Mouse (Mus musculus) CD8-positive naive resting alpha-beta T cell, adult 57 days (primary cell): ENCODE results near the gene Rab15. TPM values are rescaled to one million over a fixed set of nuclear protein-coding genes. Genes with fewer than 3 reads are reported as not detected.

Source experiments
- total RNA-seq: library from RNA; stranded (reverse); gene quantifications from one replicate; pipeline ENCODE4 v1.2.4, GENCODE M21; 2023

Gene Rab15
- not detected for total RNA-seq

DNA sequence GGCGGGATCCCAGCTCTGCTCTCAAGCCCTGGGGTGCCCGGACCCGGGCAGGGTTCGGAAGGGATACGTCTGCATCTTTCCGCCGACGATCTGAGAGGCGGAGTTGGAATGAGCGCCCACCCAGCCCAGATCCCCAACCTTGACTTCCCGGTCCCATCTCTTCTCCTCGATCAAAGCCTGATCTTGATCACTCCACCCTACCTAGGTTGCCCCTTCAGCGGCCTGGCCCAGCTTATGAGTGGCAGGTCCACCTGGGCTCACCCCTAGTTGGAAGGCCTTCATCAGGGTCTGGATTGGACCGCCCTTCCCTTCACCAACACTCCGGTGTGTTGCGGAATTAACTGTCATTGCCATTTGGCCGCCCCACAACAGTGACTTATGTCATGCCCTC lies at the start of gene Rab15:
Gene Rab15 (minus strand): TSS at position 258 of the 391 bp plus-strand sequence.

DNA sequence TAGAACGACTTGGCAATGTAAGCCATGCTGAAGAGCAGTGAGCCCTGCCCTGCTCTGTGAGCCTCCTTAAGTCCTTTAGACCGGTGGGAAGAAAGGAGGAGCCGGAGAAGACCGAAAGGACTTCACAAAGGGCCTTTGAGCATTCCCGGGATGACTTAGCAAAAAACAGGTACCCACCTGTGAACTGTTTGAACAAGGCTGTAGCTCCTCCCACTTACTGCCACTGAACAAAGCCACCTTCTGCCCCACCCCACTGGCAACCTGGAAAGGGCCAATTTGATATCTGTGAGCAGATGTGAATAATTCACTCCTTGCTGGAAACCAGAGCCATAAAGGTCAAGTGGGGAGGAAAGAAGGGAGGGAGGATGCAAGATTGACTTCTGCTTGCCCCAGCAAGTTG lies 27.4 kb downstream of the Rab15 start, which contains the start of gene Gpx2:
Gene Gpx2 (minus strand): TSS at position 205 of the 400 bp plus-strand sequence.

DNA sequence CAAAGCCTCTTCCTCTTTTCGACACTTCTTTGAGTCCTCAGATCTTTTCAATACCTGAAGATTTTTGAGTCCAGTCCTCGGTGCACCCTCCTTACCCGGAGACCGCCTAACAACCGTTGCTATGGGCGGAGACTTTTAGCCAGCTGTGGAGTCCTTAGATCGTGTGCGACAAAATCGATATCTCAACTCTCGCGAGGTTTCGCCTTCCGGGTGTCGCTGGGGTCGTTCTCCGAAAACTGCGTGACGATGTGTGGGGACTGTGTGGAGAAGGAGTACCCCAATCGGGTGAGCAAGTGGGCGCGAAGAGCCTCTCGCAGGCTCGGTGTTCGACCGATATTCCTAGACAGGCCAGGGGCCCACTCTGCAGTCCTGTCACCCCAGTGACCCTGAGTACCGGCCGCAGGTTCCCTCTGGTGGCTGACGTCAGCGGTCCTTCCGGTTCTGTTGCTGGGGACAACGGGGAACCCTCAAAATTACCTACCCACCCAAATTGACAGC lies 57.3 kb downstream of the Rab15 start, which contains the start of the genes Churc1 and Fntb:
Gene Churc1 (plus strand): TSS at position 185 of the 498 bp plus-strand sequence.
Gene Fntb (plus strand): TSS at position 236 of the 498 bp plus-strand sequence.

Other genes starting within 250 kb of the Rab15 start
- 1.4 TPM for gene Sptb, start 112.4 kb downstream of the Rab15 start, total RNA-seq
- gene Churc1, start 57.4 kb downstream of the Rab15 start, total RNA-seq: 47.9 TPM
- 51.6 TPM for gene Fntb, start 57.3 kb downstream of the Rab15 start, total RNA-seq
- 2.2 TPM for gene Gpx2, start 27.4 kb downstream of the Rab15 start, total RNA-seq
- gene Max, start 139.3 kb upstream of the Rab15 start, total RNA-seq: 175 TPM